Mouse (Mus musculus): Measurements from ENCODE around the gene Akap12. TPM values are rescaled to one million over a fixed set of nuclear protein-coding genes. Genes with fewer than 3 reads are reported as not detected.

Gene Akap12
- total RNA-seq, 2 experiments from 2014 or later = 20.2 to 25.1 TPM

- DNase-seq = peak in 1 of 2 experiments; percentile 57
These were observed 138.8 kb downstream of the Akap12 start for GRCm38 (mm10) chr10:4404895-4405491.

GRCm38 (mm10) chr10:4405511-4405910 lies 139.3 kb downstream of the Akap12 start:
- DNase-seq = no peak

- no peak for DNase-seq
These were observed 141.0 kb downstream of the Akap12 start for GRCm38 (mm10) chr10:4407191-4407590.

Other genes starting within 250 kb of the Akap12 start
- 10 to 100 TPM; 11.8 to 12.1 TPM for gene Zbtb2, start 121.7 kb downstream of the Akap12 start, total RNA-seq (2021)
- gene Rmnd1, start 166.0 kb downstream of the Akap12 start, total RNA-seq (2021) = 10 to 100 TPM; 41.1 to 42.9 TPM
- gene Armt1, start 166.1 kb downstream of the Akap12 start, total RNA-seq (2021) = 10 to 100 TPM; 12.7 to 15.8 TPM
- under 1 TPM; 0.10 to 0.66 TPM for gene Ccdc170, start 216.1 kb downstream of the Akap12 start, total RNA-seq (2021)

Data from adrenal gland, postnatal 36 days (tissue).